Mouse (Mus musculus): Measurements from ENCODE around the gene Zc3hav1l. TPM values are rescaled to one million over a fixed set of nuclear protein-coding genes. Genes with fewer than 3 reads are reported as not detected.

Gene Zc3hav1l
- polyA plus RNA-seq, 1 experiment: 4.2 TPM

Other genes with a start within 250 kb of the Zc3hav1l start
- gene Tmem213, start 190.0 kb downstream of the Zc3hav1l start, polyA plus RNA-seq (2012; rRNA removed): not detected in 2 replicates
- gene Atp6v0a4, start 174.7 kb downstream of the Zc3hav1l start, polyA plus RNA-seq (2012; rRNA removed): 0.18 and 0.23 TPM in 2 replicates
- 17.9 and 19.2 TPM in 2 replicates for gene D630045J12Rik, start 45.2 kb downstream of the Zc3hav1l start, polyA plus RNA-seq (2012; rRNA removed)
- gene Zc3hav1, start 55.3 kb upstream of the Zc3hav1l start, polyA plus RNA-seq (2012; rRNA removed): 3.5 and 3.9 TPM in 2 replicates
- gene Ttc26, start 82.2 kb upstream of the Zc3hav1l start, polyA plus RNA-seq (2012; rRNA removed): 6.2 and 6.4 TPM in 2 replicates
- gene Ubn2, start 134.7 kb upstream of the Zc3hav1l start, polyA plus RNA-seq (2012; rRNA removed): 25.3 and 26.8 TPM in 2 replicates
- 122 and 132 TPM in 2 replicates for gene Fmc1, start 234.2 kb upstream of the Zc3hav1l start, polyA plus RNA-seq (2012; rRNA removed)